Mouse (Mus musculus): ENCODE measurements around the gene Nit2.

DNA sequence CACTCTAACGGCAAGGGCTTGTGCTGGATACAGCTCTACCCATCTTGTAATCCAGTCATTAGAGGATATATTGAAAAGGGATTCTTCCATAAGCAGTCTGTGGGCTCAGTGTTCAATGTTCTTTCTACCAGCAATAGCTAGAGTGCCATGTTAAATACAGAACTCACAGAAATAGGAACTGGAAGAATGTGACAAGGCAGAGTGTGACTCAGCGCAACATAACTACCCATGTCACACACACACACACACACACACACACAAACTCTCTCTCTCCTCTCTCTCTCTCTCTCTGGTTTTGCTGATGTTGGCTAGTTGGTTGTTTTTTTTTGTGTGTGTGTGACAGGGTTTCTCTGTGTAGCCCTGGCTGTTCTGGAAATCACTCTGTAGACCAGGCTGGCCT is 43.9 kb upstream of the Nit2 start:
- TF ChIP-seq POLR2A (IDR thresholded peaks at IDR 0.05; ENCODE audit: extremely low read depth, insufficient read depth, low read length): no peak
- no peak for TF ChIP-seq CTCF (IDR thresholded peaks at IDR 0.05; ENCODE audit: extremely low read depth, insufficient read depth, low read length)
